Mouse (Mus musculus) frontal cortex, adult (tissue): ENCODE measurements around the gene Fam174b.

Experiments used
- ATAC-seq: cut with Nextera tagmentation; 2 replicates; pipeline ENCODE4 v1.9.2; 2017; ENCODE audit warnings: mild to moderate bottlenecking, moderate library complexity, mixed read lengths; ENCODE audit not compliant: low TSS enrichment

Gene Fam174b

GRCm38 (mm10) chr7:73749339-73749738, 9.2 kb downstream of the Fam174b start:
- no peak for ATAC-seq

GRCm38 (mm10) chr7:73749983-73750382, 9.9 kb downstream of the Fam174b start:
- ATAC-seq = no peak

GRCm38 (mm10) chr7:73753598-73753997, 13.5 kb downstream of the Fam174b start:
- ATAC-seq = no peak

- ATAC-seq = no peak
Observed at GRCm38 (mm10) chr7:73755377-73756110, 15.4 kb downstream of the Fam174b start.

GRCm38 (mm10) chr7:73761691-73762189, 21.6 kb downstream of the Fam174b start:
- no peak for ATAC-seq

GRCm38 (mm10) chr7:73764679-73765078, 24.6 kb downstream of the Fam174b start:
- ATAC-seq = no peak

GRCm38 (mm10) chr7:73765186-73765903, 25.2 kb downstream of the Fam174b start:
- no peak for ATAC-seq

- ATAC-seq = peak; percentile 64
Observed at GRCm38 (mm10) chr7:73769224-73769623, 29.1 kb downstream of the Fam174b start.

GRCm38 (mm10) chr7:73771384-73772274, 31.5 kb downstream of the Fam174b start:
- no peak for ATAC-seq

- no peak for ATAC-seq
Observed at GRCm38 (mm10) chr7:73772275-73772765, 32.2 kb downstream of the Fam174b start.

GRCm38 (mm10) chr7:73774781-73775180, 34.7 kb downstream of the Fam174b start:
- no peak for ATAC-seq

- ATAC-seq = no peak
Observed at GRCm38 (mm10) chr7:73777777-73778176, 37.7 kb downstream of the Fam174b start.

GRCm38 (mm10) chr7:73784736-73785428, 44.8 kb downstream of the Fam174b start:
- ATAC-seq = no peak

GRCm38 (mm10) chr7:73785815-73786214, 45.7 kb downstream of the Fam174b start:
- no peak for ATAC-seq

GRCm38 (mm10) chr7:73787513-73787912, 47.4 kb downstream of the Fam174b start:
- ATAC-seq = no peak

- ATAC-seq = peak; percentile 80
Observed at GRCm38 (mm10) chr7:73791096-73791495, 51.0 kb downstream of the Fam174b start.

- no peak for ATAC-seq
Observed at GRCm38 (mm10) chr7:73792155-73792554, 52.1 kb downstream of the Fam174b start.

- no peak for ATAC-seq
Observed at GRCm38 (mm10) chr7:73792641-73793040, 52.5 kb downstream of the Fam174b start.

- peak; percentile 57; the same call in 1 of the 2 replicates for ATAC-seq
Observed at GRCm38 (mm10) chr7:73809261-73809660, 69.2 kb downstream of the Fam174b start.

GRCm38 (mm10) chr7:73811439-73811838, 71.3 kb downstream of the Fam174b start:
- ATAC-seq = no peak

- ATAC-seq = no peak
Observed at GRCm38 (mm10) chr7:73812176-73812575, 72.1 kb downstream of the Fam174b start.
